Comparison of ENCODE assay signal across 7 mouse cellular contexts in the genomic region with DNA sequence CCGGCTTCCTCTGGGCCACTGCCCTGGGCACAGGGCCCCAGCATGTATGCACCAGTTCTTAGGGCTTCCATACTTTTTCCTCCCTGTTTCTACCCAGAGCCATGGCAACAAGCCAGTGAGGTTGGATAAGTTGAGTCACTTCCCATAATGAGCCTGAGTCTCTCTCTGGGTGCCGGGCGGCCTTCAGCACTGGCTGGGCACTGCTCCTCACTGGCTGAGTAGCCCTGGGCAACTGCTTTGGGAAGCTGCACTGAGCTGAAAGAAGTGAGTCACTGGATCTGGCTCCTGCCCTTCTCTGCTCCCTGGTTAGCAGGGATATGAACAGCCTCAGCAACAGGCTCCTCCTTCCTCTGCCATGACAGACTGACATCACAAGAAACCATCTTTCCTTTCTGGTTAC. TPM values are rescaled to one million over a fixed set of nuclear protein-coding genes. Genes with fewer than 3 reads are reported as not detected.
A peak's percentile ranks its signal among the peaks of the same experiment; 100 is the strongest.
DNase-seq lines count a peak whose midpoint lies in the region; ATAC-seq and TF ChIP-seq lines count a peak whose summit lies in the region.

No protein-coding gene starts in this region.

- no peaks in the 10 kb centered on the region for H3K9me3 ChIP-seq in megakaryocyte, embryonic 14.5 days
- no peaks in the 10 kb centered on the region for H3K9me3 ChIP-seq in liver, postnatal 0 days (ENCODE audit: low read length)

- no peaks in the 10 kb centered on the region for H3K27me3 ChIP-seq in megakaryocyte, embryonic 14.5 days (replicated peaks)
- no peaks in the 10 kb centered on the region for H3K27me3 ChIP-seq in heart, adult 2 months (ENCODE audit: control insufficient read depth, insufficient read depth, low read length)
- H3K27me3 ChIP-seq in liver, postnatal 0 days (ENCODE audit: insufficient read depth, low read length) = no peaks in the 10 kb centered on the region

- H3K4me2 ChIP-seq in liver, postnatal 0 days (ENCODE audit: low read depth, low read length) = peak overlapping the region; percentile 97

- no peak for TF ChIP-seq POLR2A in heart, adult 2 months (IDR thresholded peaks at IDR 0.05; ENCODE audit: insufficient read depth, low read depth, low read length)

- H3K4me1 ChIP-seq in megakaryocyte, embryonic 14.5 days = peaks cover 92% of the 10 kb centered on the region
- peaks cover 36% of the 10 kb centered on the region for H3K4me1 ChIP-seq in heart, adult 2 months (ENCODE audit: control insufficient read depth, insufficient read depth, low read length)
- peaks cover 67% of the 10 kb centered on the region for H3K4me1 ChIP-seq in liver, postnatal 0 days (ENCODE audit: insufficient read depth)

- TF ChIP-seq CTCF in heart, adult 2 months (IDR thresholded peaks at IDR 0.05) = no peak
- no peak for TF ChIP-seq CTCF in liver, postnatal 0 days (IDR thresholded peaks at IDR 0.05; ENCODE audit: low read depth)

- ATAC-seq in megakaryocyte, adult 5-6 weeks (ENCODE audit: poor library complexity, severe bottlenecking) = no peak
- ATAC-seq in liver, postnatal 0 days = no peak

- DNase-seq in adrenal gland, postnatal 36 days = peak; percentile 86 to 92
- peak; percentile 48 to 62 for DNase-seq in heart, adult 2 months
- peak; percentile 20 for DNase-seq in liver, postnatal 0 days
- no peak for DNase-seq in left cerebral cortex, postnatal 25 days (ENCODE audit: low spot score in 2 of 2)
- DNase-seq in thymus, postnatal 10 days (ENCODE audit: low spot score in 2 of 2) = no peak

- peaks cover 66% of the 10 kb centered on the region for H3K36me3 ChIP-seq in megakaryocyte, embryonic 14.5 days (replicated peaks; ENCODE audit: low read length)
- H3K36me3 ChIP-seq in heart, adult 2 months (ENCODE audit: control insufficient read depth, insufficient read depth, low read length) = peaks cover 3% of the 10 kb centered on the region
- peaks cover 26% of the 10 kb centered on the region for H3K36me3 ChIP-seq in liver, postnatal 0 days (replicated peaks; ENCODE audit: insufficient read depth, low read length)

- 44% methylated on average over 3 of the region's 3 CpGs for WGBS in heart, adult 2 months
- 62% methylated on average over 3 of the region's 3 CpGs for WGBS in liver, postnatal 0 days (ENCODE audit: insufficient replicate concordance)

- H3K79me2 ChIP-seq in heart, adult 2 months (replicated peaks; ENCODE audit: control insufficient read depth, insufficient read depth, low read length) = no peaks in the 10 kb centered on the region

- H3K27ac ChIP-seq in heart, adult 2 months = peak overlapping the region; percentile 73
- H3K27ac ChIP-seq in liver, postnatal 0 days (ENCODE audit: low read depth) = peak overlapping the region; percentile 35; the same call in 1 of the 2 replicates

- no peak overlapping the region for H3K9ac ChIP-seq in heart, adult 2 months (ENCODE audit: low read depth, low read length)
- H3K9ac ChIP-seq in liver, postnatal 0 days (replicated peaks) = no peak overlapping the region; the same call in 1 of the 2 replicates

- peak overlapping the region; percentile 15 for H3K4me3 ChIP-seq in megakaryocyte, embryonic 14.5 days (replicated peaks)
- no peak overlapping the region for H3K4me3 ChIP-seq in heart, adult 2 months
- no peak overlapping the region for H3K4me3 ChIP-seq in liver, postnatal 0 days (ENCODE audit: low read depth, low read length)

- TF ChIP-seq EP300 in heart, adult 2 months (IDR thresholded peaks at IDR 0.05; ENCODE audit: insufficient read depth, low read depth, low read length) = no peak
- TF ChIP-seq EP300 in liver, postnatal 0 days (IDR thresholded peaks at IDR 0.05; ENCODE audit: low read depth) = no peak

- intact Hi-C loops in heart, adult 2 months (cut with DNase I) = no loop called here
- intact Hi-C loops in left cerebral cortex, postnatal 25 days (cut with DNase I) = no loop called here

RNA-seq across cellular contexts. Expression of a gene that starts 5.8 kb away (rescaled TPM):
- polyA plus RNA-seq in megakaryocyte, embryonic 14.5 days (2012; ENCODE audit: insufficient read depth, low replicate concordance) = 127 and 215 TPM in 2 replicates
- 42.8 and 44.7 TPM in 2 replicates for total RNA-seq in megakaryocyte, adult 5-6 weeks (2015)
- total RNA-seq in megakaryocyte, adult 5-6 weeks (2017) = 21.0 and 24.5 TPM in 2 replicates
- total RNA-seq in adrenal gland, postnatal 36 days (2021) = 100 to 1,000 TPM; 319 to 365 TPM
- 10 to 100 TPM; 75.6 to 87.2 TPM for total RNA-seq in heart, adult 2 months (2021)
- 97.7 and 103 TPM in 2 replicates for polyA plus RNA-seq in heart, adult 2 months (2012; rRNA removed)
- 89.1 and 94.2 TPM in 2 replicates for polyA plus RNA-seq in liver, postnatal 0 days (2015; fragmentation: Nextera tagmentation; extraction: Ambion mirVana)
- total RNA-seq in left cerebral cortex, postnatal 25 days (2021) = 10 to 100 TPM; 55.8 to 58.8 TPM

RNA-seq across cellular contexts. Expression of a gene that starts 17.5 kb away (rescaled TPM):
- polyA plus RNA-seq in megakaryocyte, embryonic 14.5 days (2012; ENCODE audit: insufficient read depth, low replicate concordance) = 69.1 and 81.7 TPM in 2 replicates
- 41.5 and 45.2 TPM in 2 replicates for total RNA-seq in megakaryocyte, adult 5-6 weeks (2015)
- total RNA-seq in megakaryocyte, adult 5-6 weeks (2017) = 96.6 and 118 TPM in 2 replicates
- 100 to 1,000 TPM; 106 to 108 TPM for total RNA-seq in adrenal gland, postnatal 36 days (2021)
- total RNA-seq in heart, adult 2 months (2021) = 10 to 100 TPM; 23.6 to 24.7 TPM
- 20.0 and 27.0 TPM in 2 replicates for polyA plus RNA-seq in heart, adult 2 months (2012; rRNA removed)
- 30.2 and 32.5 TPM in 2 replicates for polyA plus RNA-seq in liver, postnatal 0 days (2015; fragmentation: Nextera tagmentation; extraction: Ambion mirVana)
- total RNA-seq in left cerebral cortex, postnatal 25 days (2021) = 10 to 100 TPM; 86.0 to 86.2 TPM

RNA-seq across cellular contexts. Expression of a gene that starts 44.0 kb away (rescaled TPM):
- 23.5 and 59.4 TPM in 2 replicates for polyA plus RNA-seq in megakaryocyte, embryonic 14.5 days (2012; ENCODE audit: insufficient read depth, low replicate concordance)
- total RNA-seq in megakaryocyte, adult 5-6 weeks (2015) = 17.5 and 21.2 TPM in 2 replicates
- total RNA-seq in megakaryocyte, adult 5-6 weeks (2017) = 50.8 and 57.9 TPM in 2 replicates
- 100 to 1,000 TPM; 108 to 127 TPM for total RNA-seq in adrenal gland, postnatal 36 days (2021)
- total RNA-seq in heart, adult 2 months (2021) = 10 to 100 TPM; 39.9 to 40.9 TPM
- polyA plus RNA-seq in heart, adult 2 months (2012; rRNA removed) = 60.0 and 62.0 TPM in 2 replicates
- polyA plus RNA-seq in liver, postnatal 0 days (2015; fragmentation: Nextera tagmentation; extraction: Ambion mirVana) = 15.2 and 16.0 TPM in 2 replicates
- total RNA-seq in left cerebral cortex, postnatal 25 days (2021) = 100 to 1,000 TPM; 140 to 161 TPM

Comparison
In these comparisons a context has a peak if more than half of its experiments do, and no peak if none do; other contexts are left out.
1. DNase-seq: peak in adrenal gland, postnatal 36 days (2 of 2), heart, adult 2 months (2 of 2) and liver, postnatal 0 days (single experiment); none in left cerebral cortex, postnatal 25 days (0 of 2) and thymus, postnatal 10 days (0 of 2).